Mouse (Mus musculus) MEL-GATA-1-ER (cell line): Measurements from ENCODE around the gene Gm21258.
"Not testable (repeated sequence)": the region's sequence is repeated elsewhere in the genome, so short reads cannot be mapped to it uniquely, and the experiment has no call there.

Experiments used
- DNase-seq: peaks from one replicate; pipeline ENCODE4 v3.0.0-alpha.2; 2012; ENCODE audit warnings: low read depth; ENCODE audit errors: extremely low read depth

Gene Gm21258

GRCm38 (mm10) chrY:52779740-52780139 is at the start of gene Gm21258:
Gene Gm21258 (plus strand): TSS chrY:52780040.
- not testable (repeated sequence) for DNase-seq
